Mouse (Mus musculus): ENCODE results near the gene Sdk2. TPM values are rescaled to one million over a fixed set of nuclear protein-coding genes. Genes with fewer than 3 reads are reported as not detected.
A peak's percentile ranks its signal among the peaks of the same experiment; 100 is the strongest.

Sdk2 gene
- polyA plus RNA-seq, 1 experiment from 2014 or later, result 4.3 TPM

DNA sequence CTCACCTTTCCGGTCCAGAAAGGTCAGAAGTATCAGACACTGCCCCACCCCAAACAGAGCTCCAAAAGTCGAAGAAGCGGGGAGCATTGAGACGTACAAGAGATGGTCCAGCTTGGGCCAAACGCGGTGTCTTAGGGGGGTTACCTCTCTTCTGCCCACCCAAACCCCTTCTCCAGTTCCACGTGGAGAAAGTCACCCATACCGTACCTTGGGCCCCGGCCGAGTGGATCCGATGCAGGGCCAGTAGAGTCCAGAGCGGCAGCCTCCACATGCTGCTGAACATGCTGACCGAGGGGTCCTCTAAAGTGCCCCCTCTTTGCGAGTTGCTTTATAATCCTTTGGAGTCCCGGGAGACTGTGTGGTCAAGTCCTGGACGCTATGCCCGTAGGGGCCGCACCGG lies 1.2 kb downstream of the Sdk2 start:
- H3K9me3 ChIP-seq, result no peaks in the 10 kb centered on the region
- DNase-seq (ENCODE audit: low spot score), result no peak
- H3K36me3 ChIP-seq, result no peaks in the 10 kb centered on the region
- H3K4me1 ChIP-seq (replicated peaks), result peaks cover 91% of the 10 kb centered on the region
- peak overlapping the region; percentile 80 for H3K4me3 ChIP-seq
- WGBS, result 2% methylated on average over 19 of the region's 19 CpGs
- H3K27me3 ChIP-seq (ENCODE audit: insufficient read depth, poor library complexity, severe bottlenecking), result peaks cover 79% of the 10 kb centered on the region
- peak overlapping the region; percentile 93 for H3K27ac ChIP-seq

- Histone ChIP-seq H3K4me1 (replicated peaks) (peaks cover 86% of the 10 kb centered on the region), H3K4me3 (peak overlapping the region; percentile 80), H3K9me3 (no peaks in the 10 kb centered on the region), H3K27ac (peak overlapping the region; percentile 93), H3K36me3 (no peaks in the 10 kb centered on the region), H3K27me3 (ENCODE audit: insufficient read depth, poor library complexity, severe bottlenecking) (peaks cover 79% of the 10 kb centered on the region)
- under 1% methylated on average over 32 of the region's 32 CpGs for WGBS
- peak; percentile 62 for DNase-seq (ENCODE audit: low spot score)
Observed at GRCm38 (mm10) chr11:114064871-114065388, 1.9 kb downstream of the Sdk2 start.

DNA sequence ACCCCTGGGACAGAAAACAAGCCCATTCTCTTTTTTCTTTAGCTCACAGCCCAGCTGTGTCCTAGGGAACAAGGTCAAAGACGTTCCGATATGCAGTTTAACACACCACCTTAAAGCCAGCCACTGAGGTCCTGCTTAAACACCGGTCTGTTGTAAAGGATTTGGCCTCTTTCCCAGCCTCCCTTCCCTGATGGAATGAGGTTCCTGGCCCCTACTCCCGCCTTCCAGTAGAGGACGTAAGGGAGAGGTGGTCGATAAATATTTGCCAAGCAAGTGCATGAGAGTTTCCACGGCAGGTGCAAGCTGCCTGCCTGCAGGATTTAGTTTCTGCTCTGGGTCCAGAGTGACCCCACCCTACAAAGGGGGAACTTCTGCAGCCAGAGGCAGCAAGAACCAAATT lies 4.9 kb downstream of the Sdk2 start:
- H3K4me3 ChIP-seq, result no peak overlapping the region
- no peaks in the 10 kb centered on the region for H3K9me3 ChIP-seq
- H3K27ac ChIP-seq, result no peak overlapping the region
- no peak for DNase-seq (ENCODE audit: low spot score)
- H3K36me3 ChIP-seq, result no peaks in the 10 kb centered on the region
- H3K4me1 ChIP-seq (replicated peaks), result peaks cover 61% of the 10 kb centered on the region
- WGBS, result 81% methylated on average over 7 of the region's 7 CpGs
- H3K27me3 ChIP-seq (ENCODE audit: insufficient read depth, poor library complexity, severe bottlenecking), result peaks cover 70% of the 10 kb centered on the region

DNA sequence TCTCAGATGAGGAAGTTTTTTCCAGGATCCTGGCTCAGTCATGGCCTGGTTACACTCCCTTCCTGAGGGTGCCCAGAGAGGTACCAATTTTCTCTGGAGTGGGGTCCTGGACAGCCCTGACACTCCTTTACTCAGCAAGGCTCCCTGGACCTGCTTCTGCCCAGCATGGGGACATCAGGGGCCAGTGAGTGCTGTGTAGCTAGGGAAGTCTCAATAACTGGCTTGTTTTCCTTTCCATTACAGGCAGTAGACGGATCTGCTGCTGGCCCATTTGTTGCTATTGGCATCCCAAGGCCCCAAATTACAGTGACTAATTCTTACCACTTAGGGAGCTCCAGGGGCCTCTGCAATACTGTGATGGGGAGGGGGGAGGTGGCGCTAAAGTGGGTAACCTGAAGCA lies 5.6 kb downstream of the Sdk2 start:
- Histone ChIP-seq H3K27ac (no peak overlapping the region), H3K36me3 (no peaks in the 10 kb centered on the region), H3K9me3 (no peaks in the 10 kb centered on the region), H3K27me3 (ENCODE audit: insufficient read depth, poor library complexity, severe bottlenecking) (peaks cover 64% of the 10 kb centered on the region), H3K4me1 (replicated peaks) (peaks cover 54% of the 10 kb centered on the region), H3K4me3 (no peak overlapping the region)
- WGBS, result 49% methylated on average over 2 of the region's 2 CpGs
- no peak for DNase-seq (ENCODE audit: low spot score)

DNA sequence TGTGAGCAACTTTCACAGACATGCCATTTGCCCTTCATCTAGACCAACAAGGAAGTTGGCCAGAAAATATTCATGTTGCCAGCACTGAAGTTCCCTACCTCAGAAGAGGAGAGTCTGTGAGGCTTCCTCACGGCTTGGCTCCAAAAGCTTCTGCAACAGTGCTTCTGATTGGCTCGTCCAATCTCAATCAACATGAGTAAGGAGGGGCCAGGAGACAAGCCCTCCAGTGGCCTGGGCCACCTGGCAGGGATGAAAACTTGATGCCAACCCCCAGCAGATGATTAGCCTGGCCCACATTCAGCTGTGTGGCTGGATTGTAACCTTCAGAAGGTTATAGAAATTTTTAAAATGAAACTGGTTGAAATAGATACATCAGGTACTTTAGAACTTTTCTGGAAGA lies 10.5 kb downstream of the Sdk2 start:
- 45% methylated on average over 2 of the region's 2 CpGs for WGBS
- Histone ChIP-seq H3K9me3 (no peaks in the 10 kb centered on the region), H3K36me3 (no peaks in the 10 kb centered on the region), H3K27me3 (ENCODE audit: insufficient read depth, poor library complexity, severe bottlenecking) (peaks cover 25% of the 10 kb centered on the region), H3K27ac (no peak overlapping the region), H3K4me3 (no peak overlapping the region), H3K4me1 (replicated peaks) (peaks cover 42% of the 10 kb centered on the region)
- no peak for DNase-seq (ENCODE audit: low spot score)

GRCm38 (mm10) chr11:114054581-114055315 lies 12.1 kb downstream of the Sdk2 start:
- no peaks in the 10 kb centered on the region for H3K36me3 ChIP-seq
- 0 out of 2 replicates have a peak overlapping the region, but pooled peaks have one; percentile 50 for H3K27ac ChIP-seq
- DNase-seq (ENCODE audit: low spot score), result no peak
- H3K9me3 ChIP-seq, result no peaks in the 10 kb centered on the region
- peaks cover 11% of the 10 kb centered on the region; the same call in 1 of the 2 replicates for H3K27me3 ChIP-seq (ENCODE audit: insufficient read depth, poor library complexity, severe bottlenecking)
- H3K4me3 ChIP-seq, result no peak overlapping the region
- peaks cover 52% of the 10 kb centered on the region for H3K4me1 ChIP-seq (replicated peaks)
- 78% methylated on average over 17 of the region's 17 CpGs for WGBS

- Histone ChIP-seq H3K4me3 (no peak overlapping the region), H3K27me3 (ENCODE audit: insufficient read depth, poor library complexity, severe bottlenecking) (peaks cover 2% of the 10 kb centered on the region; the same call in 1 of the 2 replicates), H3K4me1 (replicated peaks) (peaks cover 76% of the 10 kb centered on the region), H3K27ac (peak overlapping the region; percentile 70), H3K36me3 (peaks cover 5% of the 10 kb centered on the region; the same call in 1 of the 2 replicates), H3K9me3 (0 out of 2 replicates have a peak, but pooled peaks cover 5% of the 10 kb centered on the region)
- WGBS, result 88% methylated on average over 4 of the region's 4 CpGs
- DNase-seq (ENCODE audit: low spot score), result no peak
Observed at GRCm38 (mm10) chr11:114051361-114051760, 15.5 kb downstream of the Sdk2 start.

DNA sequence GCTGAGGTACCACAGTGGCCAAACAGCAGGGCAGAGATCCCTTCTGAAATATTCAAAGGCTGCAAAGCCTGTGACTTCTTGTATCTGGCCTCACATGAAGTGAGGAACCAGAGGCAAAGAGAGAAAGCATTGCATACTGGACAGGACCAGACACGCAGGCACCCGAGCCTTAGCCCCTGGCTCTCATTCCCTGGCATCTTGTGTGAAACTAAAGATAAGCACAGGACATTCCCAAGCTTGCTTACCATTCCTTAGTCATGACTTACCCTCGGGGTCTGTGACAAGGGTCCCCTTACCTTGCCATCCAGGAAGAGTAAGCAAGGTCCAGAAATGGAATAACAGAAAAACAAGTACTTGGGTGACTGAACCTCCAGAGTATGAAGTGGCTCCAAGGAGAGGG lies 16.3 kb downstream of the Sdk2 start:
- Histone ChIP-seq H3K27ac (peak overlapping the region; percentile 16; the same call in 1 of the 2 replicates), H3K4me3 (no peak overlapping the region), H3K36me3 (peaks cover 5% of the 10 kb centered on the region; the same call in 1 of the 2 replicates), H3K4me1 (replicated peaks) (peaks cover 76% of the 10 kb centered on the region), H3K9me3 (0 out of 2 replicates have a peak, but pooled peaks cover 8% of the 10 kb centered on the region), H3K27me3 (ENCODE audit: insufficient read depth, poor library complexity, severe bottlenecking) (peaks cover 2% of the 10 kb centered on the region; the same call in 1 of the 2 replicates)
- DNase-seq (ENCODE audit: low spot score), result no peak
- 88% methylated on average over 3 of the region's 3 CpGs for WGBS

DNA sequence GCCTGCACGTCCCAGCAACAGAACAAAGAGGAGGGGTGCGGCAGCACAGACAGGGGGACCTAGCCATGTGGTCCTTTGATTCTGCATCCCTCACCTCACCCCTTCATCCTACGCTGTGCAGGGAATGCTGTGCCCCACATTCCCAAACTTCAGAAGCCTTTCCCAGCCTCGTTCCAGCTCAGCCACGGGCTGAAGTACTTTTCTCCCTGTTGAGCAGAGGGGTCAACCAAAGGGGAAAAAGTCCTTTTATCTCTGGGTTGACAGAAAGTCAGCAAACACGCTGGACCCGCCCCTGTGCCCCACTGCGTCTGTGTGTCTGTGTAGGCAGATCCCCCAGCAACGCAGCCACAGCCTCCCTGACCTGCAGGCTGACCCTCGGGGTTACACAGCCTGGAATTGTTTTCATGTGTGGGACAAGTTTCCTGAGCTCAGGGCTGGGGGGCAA lies 18.9 kb downstream of the Sdk2 start:
- DNase-seq (ENCODE audit: low spot score), result peak; percentile 80
- Histone ChIP-seq H3K27ac (peak overlapping the region; percentile 86), H3K4me3 (peak overlapping the region; percentile 23; the same call in 1 of the 2 replicates), H3K9me3 (0 out of 2 replicates have a peak, but pooled peaks cover 8% of the 10 kb centered on the region), H3K4me1 (replicated peaks) (peaks cover 74% of the 10 kb centered on the region), H3K27me3 (ENCODE audit: insufficient read depth, poor library complexity, severe bottlenecking) (no peaks in the 10 kb centered on the region; the same call in 1 of the 2 replicates), H3K36me3 (peaks cover 5% of the 10 kb centered on the region; the same call in 1 of the 2 replicates)
- WGBS, result 7% methylated on average over 10 of the region's 10 CpGs

- WGBS, result 93% methylated on average over 5 of the region's 5 CpGs
- no peak for DNase-seq (ENCODE audit: low spot score)
- Histone ChIP-seq H3K4me3 (no peak overlapping the region), H3K4me1 (replicated peaks) (peaks cover 73% of the 10 kb centered on the region), H3K9me3 (0 out of 2 replicates have a peak, but pooled peaks cover 8% of the 10 kb centered on the region), H3K36me3 (peaks cover 5% of the 10 kb centered on the region; the same call in 1 of the 2 replicates), H3K27ac (no peak overlapping the region), H3K27me3 (ENCODE audit: insufficient read depth, poor library complexity, severe bottlenecking) (no peaks in the 10 kb centered on the region; the same call in 1 of the 2 replicates)
Observed at GRCm38 (mm10) chr11:114046927-114047326, 19.9 kb downstream of the Sdk2 start.

DNA sequence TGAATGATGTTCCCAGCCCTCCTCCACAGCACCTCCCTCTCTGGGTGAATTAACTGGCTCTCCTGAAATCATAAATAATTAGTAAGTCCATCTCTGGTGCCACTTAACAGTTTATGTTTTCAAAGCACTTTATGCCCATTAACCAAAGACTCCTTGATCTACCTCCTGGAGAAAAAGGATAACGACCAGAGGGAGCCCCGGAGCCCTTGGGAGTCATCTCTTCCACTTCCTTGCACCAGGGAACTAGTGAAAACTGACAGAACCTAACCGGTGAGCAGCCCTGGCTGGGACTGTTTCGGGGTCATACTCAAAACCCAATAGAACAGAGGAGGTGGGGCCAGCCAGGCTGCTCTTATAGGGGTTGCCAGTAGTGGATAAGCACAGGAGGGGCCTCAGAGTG lies 22.5 kb downstream of the Sdk2 start:
- peaks cover 74% of the 10 kb centered on the region for H3K4me1 ChIP-seq (replicated peaks)
- H3K27ac ChIP-seq, result peak overlapping the region; percentile 60
- 0 out of 2 replicates have a peak, but pooled peaks cover 8% of the 10 kb centered on the region for H3K9me3 ChIP-seq
- peaks cover 5% of the 10 kb centered on the region; the same call in 1 of the 2 replicates for H3K36me3 ChIP-seq
- DNase-seq (ENCODE audit: low spot score), result no peak
- WGBS, result 76% methylated on average over 4 of the region's 4 CpGs
- no peak overlapping the region for H3K4me3 ChIP-seq
- peaks cover 2% of the 10 kb centered on the region; the same call in 1 of the 2 replicates for H3K27me3 ChIP-seq (ENCODE audit: insufficient read depth, poor library complexity, severe bottlenecking)

DNA sequence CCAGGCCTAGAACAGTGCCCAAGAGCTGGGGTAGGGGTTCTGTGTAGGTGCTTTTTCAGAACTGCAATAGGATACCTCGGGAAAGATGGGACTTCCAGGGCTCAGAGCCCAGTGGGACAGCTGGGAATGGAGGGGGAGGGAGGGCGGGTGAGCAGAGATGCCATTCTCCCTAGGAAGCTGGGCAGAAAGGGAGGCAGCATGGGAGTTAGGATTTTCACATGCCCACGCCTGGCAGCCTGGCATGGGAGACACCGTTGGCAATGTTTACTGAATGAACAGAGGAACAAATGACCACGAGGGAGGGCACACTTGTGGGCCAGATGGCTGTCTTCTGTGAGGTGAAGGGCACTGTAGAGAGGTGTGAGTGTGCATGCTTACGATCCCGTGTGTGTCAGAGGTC lies 23.3 kb downstream of the Sdk2 start:
- H3K27me3 ChIP-seq (ENCODE audit: insufficient read depth, poor library complexity, severe bottlenecking), result 0 out of 2 replicates have a peak, but pooled peaks cover 2% of the 10 kb centered on the region

More for the DNA sequence above, 23.3 kb downstream of the Sdk2 start:
- Histone ChIP-seq H3K27ac (peak overlapping the region; percentile 60), H3K9me3 (0 out of 2 replicates have a peak, but pooled peaks cover 8% of the 10 kb centered on the region), H3K4me1 (replicated peaks) (peaks cover 73% of the 10 kb centered on the region), H3K36me3 (peaks cover 5% of the 10 kb centered on the region; the same call in 1 of the 2 replicates), H3K4me3 (no peak overlapping the region)
- no peak for DNase-seq (ENCODE audit: low spot score)
- WGBS, result 73% methylated on average over 7 of the region's 7 CpGs
